Mouse (Mus musculus) MEL (cell line): ENCODE measurements around the gene Kcnc3.

Source experiments
- MAFK ChIP-seq: IDR thresholded peaks from 2 replicates; pipeline ENCODE4 v1.6.1; 2011; ENCODE audit warnings: low read depth, mild to moderate bottlenecking, low read length, improper control_type of control experiment, borderline replicate concordance
- RAD21 ChIP-seq: IDR thresholded peaks from 2 replicates; pipeline ENCODE4 v1.6.1; 2011; ENCODE audit warnings: mild to moderate bottlenecking, low read depth, low read length, improper control_type of control experiment

DNA sequence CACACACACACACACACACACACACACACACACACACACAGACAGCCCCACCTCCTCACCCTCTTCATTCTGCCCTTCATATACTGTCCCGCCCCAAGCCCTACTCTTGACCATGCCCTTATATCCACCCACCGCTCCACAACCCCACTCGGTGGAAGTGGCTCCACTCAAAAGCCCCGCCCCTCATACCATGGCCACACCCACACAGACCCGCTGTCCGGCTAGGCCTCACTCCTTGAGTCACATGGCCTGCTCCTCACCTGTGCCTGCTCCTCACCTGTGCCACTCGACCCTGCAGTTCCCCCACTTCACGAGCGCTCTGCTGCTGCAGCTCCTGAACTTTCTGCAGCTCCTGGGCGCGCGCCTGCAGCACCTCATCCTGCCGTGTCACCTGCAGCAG, 40.0 kb downstream of the Kcnc3 start:
- TF ChIP-seq MAFK, result no peak
- no peak for TF ChIP-seq RAD21
